Mouse (Mus musculus): ENCODE measurements around the gene Abcc8. TPM values are rescaled to one million over a fixed set of nuclear protein-coding genes. Genes with fewer than 3 reads are reported as not detected.

The Abcc8 gene
- polyA plus RNA-seq, 1 experiment = not detected

DNA sequence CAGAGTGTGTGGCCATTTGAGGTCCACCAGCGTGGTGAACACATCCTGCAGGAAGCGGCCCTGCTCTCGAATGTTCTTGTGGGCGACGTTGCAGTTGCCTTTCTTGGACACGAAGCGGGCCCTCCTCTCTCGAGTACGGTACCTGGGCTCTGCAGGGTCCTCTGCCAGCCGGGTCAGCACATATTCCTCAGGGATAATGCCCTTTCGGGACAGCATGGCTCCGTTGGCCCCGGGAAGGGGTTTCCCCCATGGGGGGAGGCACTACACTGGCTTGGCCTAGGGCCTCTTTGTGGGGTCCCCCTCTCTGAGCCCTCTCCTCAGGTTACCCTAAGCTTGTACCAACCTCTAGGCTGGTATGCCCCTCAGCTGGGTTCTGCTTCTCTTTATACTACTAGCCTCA is 80.2 kb downstream of the Abcc8 start:
- H3K4me3 ChIP-seq (ENCODE audit: insufficient read depth, low read length) = no peak overlapping the region
- H3K27ac ChIP-seq (ENCODE audit: insufficient read depth, low read depth, low read length) = no peak overlapping the region
- TF ChIP-seq CTCF (IDR thresholded peaks at IDR 0.05; ENCODE audit: low read depth, low read length) (no peak), POLR2A (IDR thresholded peaks at IDR 0.05; ENCODE audit: borderline replicate concordance, low read depth, low read length) (no peak)
- H3K4me1 ChIP-seq (ENCODE audit: control insufficient read depth, insufficient read depth, low read length) = no peaks in the 10 kb centered on the region

- H3K27ac ChIP-seq (ENCODE audit: insufficient read depth, low read depth, low read length) = no peak overlapping the region
- no peak overlapping the region for H3K4me3 ChIP-seq (ENCODE audit: insufficient read depth, low read length)
- TF ChIP-seq POLR2A (IDR thresholded peaks at IDR 0.05; ENCODE audit: borderline replicate concordance, low read depth, low read length) (no peak), CTCF (IDR thresholded peaks at IDR 0.05; ENCODE audit: low read depth, low read length) (no peak)
- H3K4me1 ChIP-seq (ENCODE audit: control insufficient read depth, insufficient read depth, low read length) = no peaks in the 10 kb centered on the region
Observed at GRCm38 (mm10) chr7:46098919-46099286, 80.9 kb downstream of the Abcc8 start.

GRCm38 (mm10) chr7:46098221-46098918 is 81.5 kb downstream of the Abcc8 start:
- H3K4me3 ChIP-seq (ENCODE audit: insufficient read depth, low read length) = no peak overlapping the region
- no peaks in the 10 kb centered on the region for H3K4me1 ChIP-seq (ENCODE audit: control insufficient read depth, insufficient read depth, low read length)
- no peak overlapping the region for H3K27ac ChIP-seq (ENCODE audit: insufficient read depth, low read depth, low read length)
- no peak for TF ChIP-seq POLR2A (IDR thresholded peaks at IDR 0.05; ENCODE audit: borderline replicate concordance, low read depth, low read length)
- no peak for TF ChIP-seq CTCF (IDR thresholded peaks at IDR 0.05; ENCODE audit: low read depth, low read length)

DNA sequence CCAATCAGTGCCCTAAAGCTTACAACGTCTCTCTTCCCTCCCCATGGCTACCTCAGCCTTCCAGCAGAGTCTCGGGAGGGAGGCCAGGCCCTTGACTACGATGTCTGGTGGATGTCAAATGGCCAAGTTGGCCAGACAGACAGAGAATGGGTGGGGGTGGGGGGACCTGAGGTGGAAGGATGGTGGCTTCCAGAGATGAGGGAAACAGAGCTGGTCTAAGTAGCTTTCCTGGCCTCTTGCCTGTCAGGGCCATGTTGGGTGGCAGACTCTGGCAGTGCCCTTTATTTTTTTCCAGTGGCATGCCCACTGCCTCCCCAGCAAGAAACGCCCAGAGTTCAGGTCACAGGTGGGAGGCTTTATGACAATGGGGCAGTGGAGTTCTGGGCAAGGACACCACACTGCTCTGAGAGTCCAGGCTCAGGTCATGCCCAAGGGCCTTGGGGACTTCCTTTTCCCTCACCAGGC is 82.5 kb downstream of the Abcc8 start:
- H3K4me1 ChIP-seq (ENCODE audit: control insufficient read depth, insufficient read depth, low read length) = no peaks in the 10 kb centered on the region
- H3K4me3 ChIP-seq (ENCODE audit: insufficient read depth, low read length) = no peak overlapping the region
- TF ChIP-seq POLR2A (IDR thresholded peaks at IDR 0.05; ENCODE audit: borderline replicate concordance, low read depth, low read length) (no peak), CTCF (IDR thresholded peaks at IDR 0.05; ENCODE audit: low read depth, low read length) (no peak)
- H3K27ac ChIP-seq (ENCODE audit: insufficient read depth, low read depth, low read length) = no peak overlapping the region

DNA sequence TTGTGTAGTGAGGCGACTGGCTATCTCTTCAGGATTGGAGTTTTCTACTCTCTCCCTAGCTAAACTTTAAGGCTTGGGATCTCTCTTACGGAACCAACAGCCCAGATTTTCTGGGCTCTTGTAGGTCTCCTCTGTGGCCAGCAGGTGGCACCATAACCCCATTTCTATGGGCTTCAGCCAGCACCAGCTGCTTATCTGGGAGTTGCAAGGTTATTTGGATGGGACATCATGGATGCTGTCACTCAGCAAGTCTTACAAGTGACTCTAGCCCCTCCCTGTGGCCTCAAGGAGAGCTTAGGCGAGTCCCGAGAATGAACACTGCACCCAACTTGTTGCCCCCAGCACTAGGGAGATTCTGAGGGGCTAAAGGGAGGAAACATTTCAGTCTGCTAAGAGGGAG is 83.7 kb downstream of the Abcc8 start:
- Histone ChIP-seq H3K4me1 (ENCODE audit: control insufficient read depth, insufficient read depth, low read length) (no peaks in the 10 kb centered on the region), H3K27ac (ENCODE audit: insufficient read depth, low read depth, low read length) (no peak overlapping the region), H3K4me3 (ENCODE audit: insufficient read depth, low read length) (no peak overlapping the region)
- TF ChIP-seq CTCF (IDR thresholded peaks at IDR 0.05; ENCODE audit: low read depth, low read length) = peak; percentile 97
- TF ChIP-seq POLR2A (IDR thresholded peaks at IDR 0.05; ENCODE audit: borderline replicate concordance, low read depth, low read length) = no peak

GRCm38 (mm10) chr7:46092803-46093202 is 87.0 kb downstream of the Abcc8 start:
- Histone ChIP-seq H3K4me1 (ENCODE audit: control insufficient read depth, insufficient read depth, low read length) (peaks cover 2% of the 10 kb centered on the region; the same call in 1 of the 2 replicates), H3K4me3 (ENCODE audit: insufficient read depth, low read length) (no peak overlapping the region), H3K27ac (ENCODE audit: insufficient read depth, low read depth, low read length) (no peak overlapping the region)
- TF ChIP-seq CTCF (IDR thresholded peaks at IDR 0.05; ENCODE audit: low read depth, low read length) (no peak), POLR2A (IDR thresholded peaks at IDR 0.05; ENCODE audit: borderline replicate concordance, low read depth, low read length) (no peak)

- peaks cover 2% of the 10 kb centered on the region; the same call in 1 of the 2 replicates for H3K4me1 ChIP-seq (ENCODE audit: control insufficient read depth, insufficient read depth, low read length)
- no peak for TF ChIP-seq POLR2A (IDR thresholded peaks at IDR 0.05; ENCODE audit: borderline replicate concordance, low read depth, low read length)
- no peak for TF ChIP-seq CTCF (IDR thresholded peaks at IDR 0.05; ENCODE audit: low read depth, low read length)
- no peak overlapping the region for H3K27ac ChIP-seq (ENCODE audit: insufficient read depth, low read depth, low read length)
- H3K4me3 ChIP-seq (ENCODE audit: insufficient read depth, low read length) = no peak overlapping the region
Observed at GRCm38 (mm10) chr7:46088241-46088640, 91.6 kb downstream of the Abcc8 start.

DNA sequence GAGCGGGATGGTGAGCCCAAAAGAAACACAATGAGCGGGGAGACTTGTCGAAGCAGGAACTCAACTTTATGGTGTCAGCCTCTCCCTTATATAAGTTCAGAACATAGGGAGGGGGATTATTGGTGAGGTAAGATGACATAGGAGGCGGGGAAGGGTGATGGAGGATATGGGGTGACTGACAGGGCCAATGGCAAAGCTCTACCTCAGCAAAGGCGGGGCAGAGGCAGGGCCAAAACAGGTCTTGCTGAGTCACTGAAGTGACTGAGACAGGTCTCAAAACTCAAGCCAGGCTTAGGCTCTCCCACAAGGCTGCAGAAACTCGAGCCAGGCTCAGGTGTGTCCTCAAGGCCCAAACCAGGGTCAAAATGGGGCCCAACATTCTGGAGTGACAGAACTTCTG is 93.5 kb downstream of the Abcc8 start:
- H3K4me1 ChIP-seq (ENCODE audit: control insufficient read depth, insufficient read depth, low read length) = peaks cover 2% of the 10 kb centered on the region; the same call in 1 of the 2 replicates
- no peak for TF ChIP-seq CTCF (IDR thresholded peaks at IDR 0.05; ENCODE audit: low read depth, low read length)
- no peak for TF ChIP-seq POLR2A (IDR thresholded peaks at IDR 0.05; ENCODE audit: borderline replicate concordance, low read depth, low read length)
- no peak overlapping the region for H3K27ac ChIP-seq (ENCODE audit: insufficient read depth, low read depth, low read length)
- no peak overlapping the region for H3K4me3 ChIP-seq (ENCODE audit: insufficient read depth, low read length)

DNA sequence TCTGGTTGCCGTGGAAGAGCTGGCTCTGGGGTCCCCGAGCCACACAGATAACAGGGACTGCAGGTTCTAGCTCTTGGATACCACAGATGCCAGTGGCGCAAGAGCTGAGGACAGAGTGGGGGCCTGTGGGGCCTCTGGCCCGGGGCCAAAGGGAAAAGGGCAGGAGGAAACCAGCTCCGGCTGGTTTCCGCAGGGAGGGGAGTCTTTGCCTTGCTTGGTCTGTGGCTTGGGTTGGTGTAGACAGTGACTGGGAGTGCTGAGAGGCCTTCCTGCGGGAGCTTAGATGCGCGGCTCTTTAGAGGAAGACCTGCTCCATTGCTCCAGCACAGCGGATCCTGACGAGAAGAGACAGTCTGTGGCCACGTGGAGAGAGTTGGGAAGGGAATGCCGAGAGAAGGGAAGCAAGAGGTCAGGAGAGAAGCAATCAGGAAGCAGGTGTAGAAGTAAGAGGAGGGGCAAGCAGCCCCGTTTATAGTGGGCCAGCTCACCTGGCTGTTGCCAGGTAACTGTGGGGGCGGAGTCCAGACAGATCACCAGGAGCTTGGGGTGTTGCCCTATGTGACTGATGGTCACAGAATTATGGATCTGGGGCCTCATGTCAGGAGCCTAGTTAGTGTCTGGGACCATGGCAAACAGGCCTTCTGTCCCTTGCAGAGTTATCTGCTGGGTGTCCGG is 94.9 kb downstream of the Abcc8 start:
- Histone ChIP-seq H3K4me1 (ENCODE audit: control insufficient read depth, insufficient read depth, low read length) (peaks cover 2% of the 10 kb centered on the region; the same call in 1 of the 2 replicates), H3K27ac (ENCODE audit: insufficient read depth, low read depth, low read length) (no peak overlapping the region), H3K4me3 (ENCODE audit: insufficient read depth, low read length) (no peak overlapping the region)
- TF ChIP-seq CTCF (IDR thresholded peaks at IDR 0.05; ENCODE audit: low read depth, low read length) (no peak), POLR2A (IDR thresholded peaks at IDR 0.05; ENCODE audit: borderline replicate concordance, low read depth, low read length) (no peak)

- H3K4me1 ChIP-seq (ENCODE audit: control insufficient read depth, insufficient read depth, low read length) = peaks cover 2% of the 10 kb centered on the region; the same call in 1 of the 2 replicates
- H3K27ac ChIP-seq (ENCODE audit: insufficient read depth, low read depth, low read length) = no peak overlapping the region
- H3K4me3 ChIP-seq (ENCODE audit: insufficient read depth, low read length) = no peak overlapping the region
- TF ChIP-seq CTCF (IDR thresholded peaks at IDR 0.05; ENCODE audit: low read depth, low read length) (no peak), POLR2A (IDR thresholded peaks at IDR 0.05; ENCODE audit: borderline replicate concordance, low read depth, low read length) (no peak)
Observed at GRCm38 (mm10) chr7:46084024-46084423, 95.8 kb downstream of the Abcc8 start.
